Mouse (Mus musculus): Measurements from ENCODE around the gene Nelfe.

DNA sequence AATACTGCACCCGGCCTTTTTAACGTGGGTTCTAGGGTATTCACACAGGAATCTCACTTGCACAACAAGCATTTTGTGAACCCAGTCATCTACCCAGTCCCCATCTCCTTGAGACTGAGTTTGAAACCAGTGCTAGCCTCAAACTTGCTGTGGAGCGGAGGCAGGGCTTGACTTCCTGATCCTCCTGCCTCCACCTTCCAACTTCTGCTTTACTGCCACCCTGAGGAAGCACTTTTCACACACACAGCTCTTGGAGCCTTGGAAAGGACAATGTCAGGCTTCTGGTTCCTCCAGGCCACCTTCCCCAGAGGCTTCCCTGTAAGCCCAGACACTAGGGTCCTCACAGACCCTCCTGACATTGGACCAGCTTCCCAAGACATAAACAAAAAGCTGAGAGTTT is 33.1 kb downstream of the Nelfe start:
- TF ChIP-seq ZNF384 (IDR thresholded peaks at IDR 0.05; ENCODE audit: low read depth, low read length): no peak
- TF ChIP-seq MAFK (IDR thresholded peaks at IDR 0.05; ENCODE audit: insufficient read depth, low read depth, low read length): no peak
- no peak for TF ChIP-seq CHD2 (IDR thresholded peaks at IDR 0.05; ENCODE audit: low read depth, low read length)
